Comparison of ENCODE assay signal across 12 mouse cellular contexts in the genomic region with DNA sequence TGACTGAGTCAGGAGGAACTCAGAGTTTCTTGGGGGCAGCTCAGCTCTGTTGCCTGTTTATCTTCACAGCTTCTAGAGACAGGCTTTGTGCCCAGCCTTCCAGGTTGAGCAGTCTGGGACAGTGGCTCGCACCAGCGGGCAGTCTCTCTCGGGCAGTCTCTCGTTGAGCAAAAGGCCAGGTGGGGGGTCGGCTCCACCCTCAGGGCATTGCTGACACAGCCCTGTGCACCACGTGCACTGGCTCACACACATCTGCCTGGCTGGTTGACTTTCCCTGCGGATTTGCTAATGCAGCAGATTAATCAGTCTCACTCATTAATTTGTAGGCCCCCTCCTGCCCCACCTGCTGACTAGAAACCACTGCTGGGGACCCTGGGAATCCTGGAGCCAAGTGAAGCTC. TPM values are rescaled to one million over a fixed set of nuclear protein-coding genes. Genes with fewer than 3 reads are reported as not detected.
DNase-seq lines count a peak whose midpoint lies in the region; ATAC-seq and TF ChIP-seq lines count a peak whose summit lies in the region.
"Had no signal": no experiment of that assay in that cellular context is flagged by ENCODE, and none has a peak within 500 bp of the region (broad histone marks: within the 10 kb centered on the region; RNA-seq: fewer than 3 reads in every experiment).

No protein-coding gene starts in this region.

- DNase-seq in adrenal gland, adult 2 months, result peak; percentile 39
- DNase-seq in adrenal gland, postnatal 25 days, result no peak
- peak; percentile 89 for DNase-seq in midbrain, embryonic 11.5 days (ENCODE audit: low spot score, missing footprints)
- DNase-seq in midbrain, postnatal 0 days (ENCODE audit: low spot score), result no peak
- DNase-seq in kidney, adult 9 months, result peak; percentile 93
- no peak for DNase-seq in yolk sac, embryonic 10.5 days (ENCODE audit: low spot score)
- DNase-seq: gastrocnemius, postnatal 25 days; layer of hippocampus, postnatal 36 days; lung, adult 18-20 months had no signal

- no peak overlapping the region; the same call in none of the 2 replicates for H3K27ac ChIP-seq in midbrain, embryonic 11.5 days (ENCODE audit: low read depth, low read length)
- no peak overlapping the region; the same call in 1 of the 2 replicates for H3K27ac ChIP-seq in midbrain, postnatal 0 days (ENCODE audit: low read depth, low read length)
- H3K27ac ChIP-seq in neural tube, embryonic 13.5 days (replicated peaks), result peak overlapping the region; percentile 59

- H3K9me3 ChIP-seq in midbrain, embryonic 11.5 days (ENCODE audit: control insufficient read depth, low read length), result no peaks in the 10 kb centered on the region
- no peaks in the 10 kb centered on the region for H3K9me3 ChIP-seq in midbrain, postnatal 0 days (ENCODE audit: low read length)
- H3K9me3 ChIP-seq in neural tube, embryonic 13.5 days, result no peaks in the 10 kb centered on the region

- no peak overlapping the region for H3K9ac ChIP-seq in midbrain, embryonic 11.5 days (ENCODE audit: low read length)
- no peak overlapping the region for H3K9ac ChIP-seq in midbrain, postnatal 0 days (replicated peaks; ENCODE audit: low read length, poor library complexity, severe bottlenecking)
- H3K9ac ChIP-seq in neural tube, embryonic 13.5 days, result no peak overlapping the region

- peaks cover 19% of the 10 kb centered on the region for H3K27me3 ChIP-seq in midbrain, embryonic 11.5 days (ENCODE audit: control insufficient read depth, insufficient read depth, low read length)
- no peaks in the 10 kb centered on the region for H3K27me3 ChIP-seq in midbrain, postnatal 0 days (ENCODE audit: insufficient read depth, low read length)
- H3K27me3 ChIP-seq in neural tube, embryonic 13.5 days, result peaks cover 17% of the 10 kb centered on the region

- TF ChIP-seq CTCF in midbrain, postnatal 0 days (IDR thresholded peaks at IDR 0.05), result no peak

- H3K4me2 ChIP-seq in midbrain, embryonic 11.5 days, result no peak overlapping the region
- H3K4me2 ChIP-seq in midbrain, postnatal 0 days (ENCODE audit: low read depth, low read length, poor library complexity, severe bottlenecking), result no peak overlapping the region
- H3K4me2 ChIP-seq in neural tube, embryonic 13.5 days, result no peak overlapping the region

- no peaks in the 10 kb centered on the region for H3K36me3 ChIP-seq in midbrain, embryonic 11.5 days (ENCODE audit: control insufficient read depth, insufficient read depth, low read length)
- H3K36me3 ChIP-seq in midbrain, postnatal 0 days (ENCODE audit: insufficient read depth, low read length), result no peaks in the 10 kb centered on the region
- no peaks in the 10 kb centered on the region for H3K36me3 ChIP-seq in neural tube, embryonic 13.5 days

- peak; percentile 25 for ATAC-seq in midbrain, embryonic 11.5 days (ENCODE audit: low FRiP score)
- ATAC-seq in midbrain, postnatal 0 days (ENCODE audit: low FRiP score), result no peak
- ATAC-seq in neural tube, embryonic 13.5 days (ENCODE audit: low read depth), result peak; percentile 45
- ATAC-seq in erythroid progenitor cell, adult 5-6 weeks (replicated peaks; ENCODE audit: low FRiP score, poor library complexity, severe bottlenecking), result no peak

- no peak overlapping the region for H3K4me3 ChIP-seq in midbrain, embryonic 11.5 days (ENCODE audit: low read depth, low read length)
- H3K4me3 ChIP-seq in midbrain, postnatal 0 days (ENCODE audit: low read depth, low read length), result no peak overlapping the region
- H3K4me3 ChIP-seq in neural tube, embryonic 13.5 days, result no peak overlapping the region

- peaks cover 33% of the 10 kb centered on the region for H3K4me1 ChIP-seq in midbrain, embryonic 11.5 days (ENCODE audit: control insufficient read depth, insufficient read depth, low read length)
- peaks cover 11% of the 10 kb centered on the region for H3K4me1 ChIP-seq in midbrain, postnatal 0 days (ENCODE audit: insufficient read depth, low read length)
- peaks cover 59% of the 10 kb centered on the region for H3K4me1 ChIP-seq in neural tube, embryonic 13.5 days (replicated peaks)

- WGBS in midbrain, embryonic 11.5 days, result 4% methylated on average over 7 of the region's 7 CpGs
- 8% methylated on average over 7 of the region's 7 CpGs for WGBS in midbrain, postnatal 0 days
- 4% methylated on average over 7 of the region's 7 CpGs for WGBS in neural tube, embryonic 13.5 days

RNA-seq across cellular contexts. Expression of gene Chrna4, which starts 1.4 kb away (rescaled TPM):
- 10 to 100 TPM in 1 of 2 experiments, 1 to 10 TPM in 1; 6.5 to 35.4 TPM for total RNA-seq in adrenal gland, adult 2 months (2021)
- polyA plus RNA-seq in adrenal gland, adult 2 months (2012; rRNA removed), result 8.9 and 13.8 TPM in 2 replicates
- 9.9 and 19.2 TPM in 2 replicates for total RNA-seq in adrenal gland, postnatal 25 days (2021)
- 41.2 and 44.2 TPM in 2 replicates for polyA plus RNA-seq in midbrain, embryonic 11.5 days (2014; fragmentation: Nextera tagmentation; extraction: Ambion mirVana)
- total RNA-seq in midbrain, postnatal 0 days (2014; rRNA removed), result 53.9 and 58.7 TPM in 2 replicates
- polyA plus RNA-seq in midbrain, postnatal 0 days (2015; fragmentation: Nextera tagmentation; extraction: Ambion mirVana), result 43.6 and 47.8 TPM in 2 replicates
- 42.9 and 43.0 TPM in 2 replicates for polyA plus RNA-seq in neural tube, embryonic 13.5 days (2015; fragmentation: Nextera tagmentation; extraction: Ambion mirVana)
- not detected in 2 replicates for total RNA-seq in erythroid progenitor cell, adult 5-6 weeks (2015; ENCODE audit: low replicate concordance)
- not detected in 2 replicates for total RNA-seq in erythroid progenitor cell, adult 5-6 weeks (2017; ENCODE audit: low replicate concordance)
- total RNA-seq: hematopoietic stem cell, adult 5-6 weeks had no signal

RNA-seq across cellular contexts. Expression of gene Col20a1, which starts 55.6 kb away (rescaled TPM):
- 1 to 10 TPM; 1.6 to 3.3 TPM for total RNA-seq in adrenal gland, adult 2 months (2021)
- polyA plus RNA-seq in adrenal gland, adult 2 months (2012; rRNA removed), result 4.3 and 5.4 TPM in 2 replicates
- total RNA-seq in adrenal gland, postnatal 25 days (2021), result 2.6 and 3.4 TPM in 2 replicates
- 0.18 and 0.26 TPM in 2 replicates for polyA plus RNA-seq in midbrain, embryonic 11.5 days (2014; fragmentation: Nextera tagmentation; extraction: Ambion mirVana)
- 0.44 and 0.52 TPM in 2 replicates for total RNA-seq in midbrain, postnatal 0 days (2014; rRNA removed)
- 0.13 and 0.14 TPM in 2 replicates for polyA plus RNA-seq in midbrain, postnatal 0 days (2015; fragmentation: Nextera tagmentation; extraction: Ambion mirVana)
- polyA plus RNA-seq in neural tube, embryonic 13.5 days (2015; fragmentation: Nextera tagmentation; extraction: Ambion mirVana), result 0.62 and 1.2 TPM in 2 replicates
- total RNA-seq in erythroid progenitor cell, adult 5-6 weeks (2015; ENCODE audit: low replicate concordance), result not detected in 2 replicates
- total RNA-seq in erythroid progenitor cell, adult 5-6 weeks (2017; ENCODE audit: low replicate concordance), result under 0.01 and 0.39 TPM in 2 replicates

Comparison
In these comparisons a context has a peak if more than half of its experiments do, and no peak if none do; other contexts are left out.
1. DNase-seq: peak in adrenal gland, adult 2 months (single experiment), midbrain, embryonic 11.5 days (single experiment) and kidney, adult 9 months (single experiment); none in adrenal gland, postnatal 25 days (single experiment), midbrain, postnatal 0 days (single experiment) and yolk sac, embryonic 10.5 days (single experiment).
2. ATAC-seq: peak in midbrain, embryonic 11.5 days (single experiment) and neural tube, embryonic 13.5 days (single experiment); none in midbrain, postnatal 0 days (single experiment) and erythroid progenitor cell, adult 5-6 weeks (single experiment).
3. RNA of gene Chrna4, which starts 1.4 kb away (total RNA-seq): 53.9 to 58.7 TPM in midbrain, postnatal 0 days, 6.5 to 35.4 TPM in adrenal gland, adult 2 months and 9.9 to 19.2 TPM in adrenal gland, postnatal 25 days; not detected in erythroid progenitor cell, adult 5-6 weeks; every median in the first group is over 4 times any median in the second.